Mouse (Mus musculus) forebrain, embryonic 10.5 days (tissue): Measurements from ENCODE around the gene Lipf. TPM values are rescaled to one million over a fixed set of nuclear protein-coding genes. Genes with fewer than 3 reads are reported as not detected.

Experiments
- DNase-seq: peaks from one replicate; pipeline ENCODE4 v3.0.0-alpha.2; 2017; ENCODE audit warnings: low spot score; ENCODE audit errors: extremely low spot score
- H3K27ac ChIP-seq: fragments of 300-500 bp; sonication (generic); 2 replicates; pipeline ENCODE4 v1.5.1; 2016; ENCODE audit warnings: mild to moderate bottlenecking
- H3K27me3 ChIP-seq: fragments of 300-500 bp; sonication (generic); 2 replicates; pipeline ENCODE4 v1.6.1; 2016; ENCODE audit warnings: mild to moderate bottlenecking; ENCODE audit not compliant: poor library complexity, severe bottlenecking
- H3K36me3 ChIP-seq: fragments of 300-500 bp; sonication (generic); replicated peaks from 2 replicates; pipeline ENCODE4 v1.6.1; 2016; ENCODE audit warnings: mild to moderate bottlenecking, moderate library complexity
- H3K4me1 ChIP-seq: fragments of 300-500 bp; sonication (generic); 2 replicates; pipeline ENCODE4 v1.6.1; 2016
- H3K4me3 ChIP-seq: fragments of 300-500 bp; sonication (generic); 2 replicates; pipeline ENCODE4 v1.5.1; 2016; ENCODE audit warnings: mild to moderate bottlenecking, moderate library complexity
- H3K9me3 ChIP-seq: fragments of 300-500 bp; sonication (generic); 2 replicates; pipeline ENCODE4 v1.6.1; 2016; ENCODE audit warnings: mild to moderate bottlenecking, moderate library complexity
- WGBS: fragments of 180-500 bp; shearing (Covaris S2); methylation state at CpG from one replicate; pipeline ENCODE4 v1.1.7; 2016; 5-methylcytosine and 5-hydroxymethylcytosine counted together
- polyA plus RNA-seq: library from polyadenylated mRNA; unstranded; fragments of >200 nt; fragmentation: Nextera tagmentation; extraction: Ambion mirVana; gene quantifications from 2 replicates; pipeline ENCODE4 v1.2.1, GENCODE M21; 2016

Lipf gene
- not detected in 2 replicates for polyA plus RNA-seq

DNA sequence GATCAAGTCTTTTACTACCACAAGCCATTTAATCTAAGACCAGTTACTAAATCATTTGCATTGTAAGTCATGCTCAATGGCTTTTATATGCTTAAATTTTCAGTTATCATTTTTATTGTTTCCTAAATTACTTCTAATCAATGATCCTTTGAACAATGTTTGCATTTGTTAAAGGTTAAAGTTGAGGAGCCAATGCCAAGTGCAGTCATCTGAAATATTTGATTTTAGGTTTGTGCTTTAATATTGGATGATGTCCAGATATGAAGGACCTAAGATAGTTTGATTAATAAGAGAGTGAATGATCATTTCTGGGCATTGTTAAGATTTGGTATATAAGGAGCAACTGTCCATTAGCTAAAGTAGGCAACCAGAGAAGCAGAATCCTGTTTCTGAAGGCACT lies at the start of gene Lipf:
Gene Lipf (plus strand): TSS at position 301 of the 400 bp plus-strand sequence.
- H3K4me3 ChIP-seq: no peak within 1 kb of the TSS
- H3K4me1 ChIP-seq: no peaks in the 10 kb centered on the region
- H3K27me3 ChIP-seq: no peaks in the 10 kb centered on the region
- DNase-seq: no peak
- H3K36me3 ChIP-seq: no peaks in the 10 kb centered on the region
- no peak within 1 kb of the TSS for H3K27ac ChIP-seq
- no peaks in the 10 kb centered on the region for H3K9me3 ChIP-seq

- H3K36me3 ChIP-seq: no peaks in the 10 kb centered on the region
Measured at GRCm38 (mm10) chr19:33924099-33924498, 36.9 kb upstream of the Lipf start.

GRCm38 (mm10) chr19:33979007-33979406 lies 18.0 kb downstream of the Lipf start:
- Histone ChIP-seq H3K36me3 (no peaks in the 10 kb centered on the region), H3K4me1 (no peaks in the 10 kb centered on the region), H3K4me3 (no peak overlapping the region), H3K27me3 (no peaks in the 10 kb centered on the region), H3K27ac (no peak overlapping the region), H3K9me3 (no peaks in the 10 kb centered on the region)
- no peak for DNase-seq
- 46% methylated on average over 3 of the region's 3 CpGs for WGBS

More at GRCm38 (mm10) chr19:33924099-33924498, 36.9 kb upstream of the Lipf start:
- Histone ChIP-seq H3K27ac (no peak overlapping the region), H3K27me3 (no peaks in the 10 kb centered on the region), H3K4me3 (no peak overlapping the region), H3K4me1 (no peaks in the 10 kb centered on the region), H3K9me3 (no peaks in the 10 kb centered on the region)
- no peak for DNase-seq

- no peaks in the 10 kb centered on the region for H3K9me3 ChIP-seq
- 93% methylated on average over 3 of the region's 3 CpGs for WGBS
- H3K4me3 ChIP-seq: no peak overlapping the region
- H3K4me1 ChIP-seq: no peaks in the 10 kb centered on the region
- H3K27ac ChIP-seq: no peak overlapping the region
- no peak for DNase-seq
- H3K36me3 ChIP-seq: no peaks in the 10 kb centered on the region
- H3K27me3 ChIP-seq: no peaks in the 10 kb centered on the region
Measured at GRCm38 (mm10) chr19:33983043-33983442, 22.1 kb downstream of the Lipf start.

DNA sequence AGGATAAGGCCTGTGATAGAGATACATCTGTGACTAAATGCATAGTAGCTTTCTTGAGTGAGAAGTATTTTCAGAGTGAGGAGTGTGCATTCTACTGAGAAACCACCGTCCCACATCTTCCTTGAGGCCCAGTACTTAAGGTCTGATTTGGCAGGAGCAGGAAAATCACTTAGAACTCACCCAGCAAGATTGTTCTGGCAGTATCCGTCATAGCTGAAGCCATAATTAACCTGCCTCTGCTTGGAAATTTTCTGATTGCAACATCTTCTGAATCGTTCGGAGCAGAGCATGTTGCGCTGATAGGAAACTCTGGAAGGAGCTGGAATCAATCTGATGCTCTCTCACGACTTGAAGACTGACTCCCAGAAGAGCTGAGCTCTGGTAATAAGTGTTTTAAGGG lies 47.0 kb downstream of the Lipf start, which contains the start of gene Lipk:
Gene Lipk (plus strand): TSS at position 289 of the 400 bp plus-strand sequence.
- no peaks in the 10 kb centered on the region for H3K27me3 ChIP-seq
- WGBS: 85% methylated on average over 6 of the region's 6 CpGs
- no peak for DNase-seq

DNA sequence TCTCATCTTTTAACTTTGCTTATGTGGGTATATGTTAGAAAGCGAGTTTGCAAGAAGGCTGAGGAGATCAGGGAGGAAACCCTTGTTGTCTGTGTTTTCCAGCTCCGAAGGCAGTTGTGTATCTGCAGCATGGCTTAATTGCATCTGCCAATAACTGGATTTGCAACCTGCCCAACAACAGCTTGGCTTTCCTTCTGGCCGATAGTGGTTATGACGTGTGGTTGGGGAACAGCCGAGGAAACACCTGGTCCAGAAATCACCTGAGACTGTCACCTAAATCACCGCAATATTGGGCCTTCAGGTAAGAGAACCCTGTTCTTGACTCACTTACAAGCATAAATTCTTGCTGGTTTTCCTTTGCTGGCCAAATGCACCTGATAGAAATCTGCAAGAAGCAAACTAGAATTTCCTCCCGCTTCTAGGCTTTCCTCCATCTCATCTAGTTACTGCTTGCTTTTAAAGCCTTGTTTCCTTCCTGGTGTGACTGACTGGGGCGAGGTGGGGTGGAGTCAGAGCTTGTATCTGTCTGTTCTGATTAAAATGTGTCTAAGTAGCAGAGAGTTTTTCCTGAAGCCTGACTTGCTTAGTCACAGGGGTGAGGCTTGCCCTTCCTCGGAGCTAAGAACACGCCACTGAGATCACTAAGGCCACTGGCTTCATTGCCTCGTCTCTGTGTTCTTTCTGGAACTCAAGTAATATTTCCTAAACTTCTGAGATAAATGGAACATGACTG lies 60.6 kb downstream of the Lipf start:
- no peaks in the 10 kb centered on the region for H3K27me3 ChIP-seq
- no peaks in the 10 kb centered on the region for H3K9me3 ChIP-seq
- no peaks in the 10 kb centered on the region for H3K4me1 ChIP-seq
- no peak for DNase-seq
- no peak overlapping the region for H3K27ac ChIP-seq
- WGBS: 92% methylated on average over 11 of the region's 11 CpGs
- H3K36me3 ChIP-seq: no peaks in the 10 kb centered on the region
- no peak overlapping the region for H3K4me3 ChIP-seq

More for the DNA sequence above, 47.0 kb downstream of the Lipf start, which contains the start of gene Lipk:
- Histone ChIP-seq H3K4me1 (no peaks in the 10 kb centered on the region), H3K9me3 (no peaks in the 10 kb centered on the region), H3K27ac (no peak within 1 kb of the TSS), H3K36me3 (no peaks in the 10 kb centered on the region), H3K4me3 (no peak within 1 kb of the TSS)

DNA sequence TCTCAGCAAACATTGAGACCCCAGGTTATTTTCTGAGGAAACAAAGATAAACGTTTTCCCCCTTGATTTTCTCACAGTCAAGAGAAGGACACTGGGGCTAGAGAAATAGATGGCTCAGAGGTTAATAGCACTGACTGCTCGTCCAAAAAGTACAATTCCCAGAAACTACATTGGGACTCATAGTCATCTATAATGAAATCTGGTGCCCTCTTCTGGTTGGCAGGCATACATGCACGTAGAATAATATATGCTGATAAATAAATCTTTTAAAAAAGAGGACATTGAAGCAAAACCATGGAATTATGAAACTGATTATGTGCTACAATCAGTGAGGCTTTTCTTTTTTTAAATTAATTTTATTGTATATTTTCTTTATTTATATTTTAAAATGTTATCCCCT lies 61.8 kb downstream of the Lipf start:
- no peaks in the 10 kb centered on the region for H3K36me3 ChIP-seq
- H3K4me1 ChIP-seq: no peaks in the 10 kb centered on the region
- WGBS: 55% methylated on average over 3 of the region's 3 CpGs
- DNase-seq: no peak
- no peak overlapping the region for H3K27ac ChIP-seq
- H3K27me3 ChIP-seq: no peaks in the 10 kb centered on the region
- H3K4me3 ChIP-seq: no peak overlapping the region
- no peaks in the 10 kb centered on the region for H3K9me3 ChIP-seq

Other genes with a start within 250 kb of the Lipf start
- 0.10 and 0.24 TPM in 2 replicates for gene Lipo2, start 209.8 kb upstream of the Lipf start, polyA plus RNA-seq
- 7.5 and 7.7 TPM in 2 replicates for gene Lipo3, start 199.2 kb upstream of the Lipf start, polyA plus RNA-seq
- gene Lipo1, start 173.7 kb upstream of the Lipf start, polyA plus RNA-seq: not detected in 2 replicates
- gene Lipk, start 47.1 kb downstream of the Lipf start, polyA plus RNA-seq: not detected in 2 replicates
- not detected in 2 replicates for gene Lipn, start 106.2 kb downstream of the Lipf start, polyA plus RNA-seq
- gene Lipm, start 139.7 kb downstream of the Lipf start, polyA plus RNA-seq: 0.17 TPM in 1 of 2 replicates, not detected in the other
- gene Ankrd22, start 204.9 kb downstream of the Lipf start, polyA plus RNA-seq: 0.05 and 0.14 TPM in 2 replicates
- gene Stambpl1, start 231.0 kb downstream of the Lipf start, polyA plus RNA-seq: 3.2 and 3.7 TPM in 2 replicates